Mouse (Mus musculus): ENCODE results near the gene Igsf9. TPM values are rescaled to one million over a fixed set of nuclear protein-coding genes. Genes with fewer than 3 reads are reported as not detected.
A peak's percentile ranks its signal among the peaks of the same experiment; 100 is the strongest.

Gene Igsf9
- polyA plus RNA-seq, 1 experiment from 2014 or later: 13.8 TPM

- H3K9ac ChIP-seq (ENCODE audit: low read depth, low read length): no peak overlapping the region
- no peak overlapping the region for H3K27ac ChIP-seq (ENCODE audit: low read depth, low read length)
- peaks cover 17% of the 10 kb centered on the region for H3K36me3 ChIP-seq (ENCODE audit: control insufficient read depth, insufficient read depth, low read length)
- no peaks in the 10 kb centered on the region for H3K9me3 ChIP-seq (ENCODE audit: control insufficient read depth, low read length)
- no peak for DNase-seq (ENCODE audit: low spot score)
- peaks cover 47% of the 10 kb centered on the region for H3K4me1 ChIP-seq (replicated peaks; ENCODE audit: control insufficient read depth, insufficient read depth, low read length)
- H3K4me2 ChIP-seq: no peak overlapping the region
- 79% methylated on average over 8 of the region's 8 CpGs for WGBS
- no peaks in the 10 kb centered on the region for H3K27me3 ChIP-seq (replicated peaks; ENCODE audit: control insufficient read depth, insufficient read depth, low read length)
- no peak overlapping the region for H3K4me3 ChIP-seq (ENCODE audit: low read depth, low read length)
- ATAC-seq (replicated peaks; ENCODE audit: low FRiP score): no peak
Measured at GRCm38 (mm10) chr1:172504756-172505155, 23.2 kb downstream of the Igsf9 start.

DNA sequence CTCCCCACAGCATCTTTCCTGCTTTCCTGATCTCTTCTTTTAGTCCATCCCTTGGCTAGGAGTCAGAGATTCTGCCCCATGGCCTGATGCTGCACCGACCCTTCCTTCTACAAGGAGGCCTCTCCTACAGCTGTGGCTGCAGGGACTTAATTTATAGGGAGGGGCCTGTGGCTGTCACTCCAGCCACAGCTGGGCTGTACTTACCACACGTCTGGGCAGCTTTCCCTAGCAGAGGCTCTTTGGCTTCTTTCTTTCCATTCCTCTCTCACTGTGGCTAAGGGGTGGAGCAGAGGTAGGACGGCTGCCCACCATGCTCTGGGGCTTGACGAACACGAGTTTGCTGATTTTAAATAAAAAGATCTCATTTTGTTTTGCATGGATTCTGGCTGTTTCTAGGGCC is 25.4 kb downstream of the Igsf9 start:
- DNase-seq (ENCODE audit: low spot score) (no peak), ATAC-seq (replicated peaks; ENCODE audit: low FRiP score) (no peak)
- Histone ChIP-seq H3K4me3 (ENCODE audit: low read depth, low read length) (no peak overlapping the region), H3K27me3 (replicated peaks; ENCODE audit: control insufficient read depth, insufficient read depth, low read length) (no peaks in the 10 kb centered on the region), H3K4me1 (replicated peaks; ENCODE audit: control insufficient read depth, insufficient read depth, low read length) (peaks cover 44% of the 10 kb centered on the region), H3K4me2 (no peak overlapping the region), H3K36me3 (ENCODE audit: control insufficient read depth, insufficient read depth, low read length) (peaks cover 17% of the 10 kb centered on the region), H3K9me3 (ENCODE audit: control insufficient read depth, low read length) (no peaks in the 10 kb centered on the region), H3K9ac (ENCODE audit: low read depth, low read length) (no peak overlapping the region), H3K27ac (ENCODE audit: low read depth, low read length) (no peak overlapping the region)
- 65% methylated on average over 5 of the region's 5 CpGs for WGBS

- no peak overlapping the region for H3K27ac ChIP-seq (ENCODE audit: low read depth, low read length)
- DNase-seq (ENCODE audit: low spot score) (no peak), ATAC-seq (replicated peaks; ENCODE audit: low FRiP score) (0 out of 2 replicates have a peak, but pooled peaks have one; percentile 1)
- 85% methylated on average over 3 of the region's 3 CpGs for WGBS
- H3K36me3 ChIP-seq (ENCODE audit: control insufficient read depth, insufficient read depth, low read length): peaks cover 17% of the 10 kb centered on the region
- H3K4me2 ChIP-seq: no peak overlapping the region
- no peak overlapping the region for H3K9ac ChIP-seq (ENCODE audit: low read depth, low read length)
- H3K4me3 ChIP-seq (ENCODE audit: low read depth, low read length): no peak overlapping the region
- no peaks in the 10 kb centered on the region for H3K9me3 ChIP-seq (ENCODE audit: control insufficient read depth, low read length)
- no peaks in the 10 kb centered on the region for H3K27me3 ChIP-seq (replicated peaks; ENCODE audit: control insufficient read depth, insufficient read depth, low read length)
- peaks cover 39% of the 10 kb centered on the region for H3K4me1 ChIP-seq (replicated peaks; ENCODE audit: control insufficient read depth, insufficient read depth, low read length)
Measured at GRCm38 (mm10) chr1:172507701-172508100, 26.1 kb downstream of the Igsf9 start.

DNA sequence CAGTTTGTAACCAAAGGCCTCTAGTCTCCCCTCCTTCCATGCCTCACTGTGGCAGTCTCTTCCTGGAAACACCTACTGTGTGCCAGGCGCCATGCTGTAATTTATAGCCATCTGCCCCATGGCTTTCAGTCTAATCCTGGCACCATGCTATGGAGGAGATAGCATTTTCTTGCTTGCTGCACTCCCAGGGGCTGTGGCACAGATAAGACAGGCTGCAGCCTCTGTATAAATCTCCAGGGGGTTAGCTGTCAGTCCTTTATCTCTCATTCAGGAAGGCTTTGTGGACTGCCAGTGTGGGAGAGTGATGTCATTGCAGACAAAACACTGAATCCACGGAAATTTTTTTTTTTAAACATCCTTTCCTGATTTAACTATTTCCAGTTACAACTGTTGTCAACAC is 26.6 kb downstream of the Igsf9 start:
- no peak overlapping the region for H3K27ac ChIP-seq (ENCODE audit: low read depth, low read length)
- no peaks in the 10 kb centered on the region for H3K27me3 ChIP-seq (replicated peaks; ENCODE audit: control insufficient read depth, insufficient read depth, low read length)
- H3K9me3 ChIP-seq (ENCODE audit: control insufficient read depth, low read length): no peaks in the 10 kb centered on the region
- H3K9ac ChIP-seq (ENCODE audit: low read depth, low read length): no peak overlapping the region
- 32% methylated on average over 2 of the region's 2 CpGs for WGBS
- peaks cover 39% of the 10 kb centered on the region for H3K4me1 ChIP-seq (replicated peaks; ENCODE audit: control insufficient read depth, insufficient read depth, low read length)
- DNase-seq (ENCODE audit: low spot score) (no peak), ATAC-seq (replicated peaks; ENCODE audit: low FRiP score) (peak; percentile 39)
- no peak overlapping the region for H3K4me3 ChIP-seq (ENCODE audit: low read depth, low read length)
- H3K36me3 ChIP-seq (ENCODE audit: control insufficient read depth, insufficient read depth, low read length): peaks cover 17% of the 10 kb centered on the region
- no peak overlapping the region for H3K4me2 ChIP-seq

GRCm38 (mm10) chr1:172509235-172509634 is 27.6 kb downstream of the Igsf9 start:
- Histone ChIP-seq H3K4me2 (no peak overlapping the region), H3K9me3 (ENCODE audit: control insufficient read depth, low read length) (no peaks in the 10 kb centered on the region), H3K36me3 (ENCODE audit: control insufficient read depth, insufficient read depth, low read length) (peaks cover 17% of the 10 kb centered on the region), H3K27me3 (replicated peaks; ENCODE audit: control insufficient read depth, insufficient read depth, low read length) (no peaks in the 10 kb centered on the region), H3K4me3 (ENCODE audit: low read depth, low read length) (no peak overlapping the region), H3K27ac (ENCODE audit: low read depth, low read length) (no peak overlapping the region), H3K4me1 (replicated peaks; ENCODE audit: control insufficient read depth, insufficient read depth, low read length) (peaks cover 41% of the 10 kb centered on the region), H3K9ac (ENCODE audit: low read depth, low read length) (no peak overlapping the region)
- DNase-seq (ENCODE audit: low spot score) (no peak), ATAC-seq (replicated peaks; ENCODE audit: low FRiP score) (no peak)
- 77% methylated on average over 5 of the region's 5 CpGs for WGBS

- 45% methylated on average over 8 of the region's 8 CpGs for WGBS
- no peak overlapping the region for H3K27ac ChIP-seq (ENCODE audit: low read depth, low read length)
- H3K9me3 ChIP-seq (ENCODE audit: control insufficient read depth, low read length): no peaks in the 10 kb centered on the region
- DNase-seq (ENCODE audit: low spot score): no peak
- no peak overlapping the region for H3K9ac ChIP-seq (ENCODE audit: low read depth, low read length)
- peaks cover 17% of the 10 kb centered on the region for H3K36me3 ChIP-seq (ENCODE audit: control insufficient read depth, insufficient read depth, low read length)
- ATAC-seq (replicated peaks; ENCODE audit: low FRiP score): no peak
- no peak overlapping the region for H3K4me3 ChIP-seq (ENCODE audit: low read depth, low read length)
- H3K4me2 ChIP-seq: peak overlapping the region; percentile 5; the same call in 1 of the 2 replicates
- H3K4me1 ChIP-seq (replicated peaks; ENCODE audit: control insufficient read depth, insufficient read depth, low read length): peaks cover 37% of the 10 kb centered on the region
- H3K27me3 ChIP-seq (replicated peaks; ENCODE audit: control insufficient read depth, insufficient read depth, low read length): no peaks in the 10 kb centered on the region
Measured at GRCm38 (mm10) chr1:172509983-172510382, 28.4 kb downstream of the Igsf9 start.

DNA sequence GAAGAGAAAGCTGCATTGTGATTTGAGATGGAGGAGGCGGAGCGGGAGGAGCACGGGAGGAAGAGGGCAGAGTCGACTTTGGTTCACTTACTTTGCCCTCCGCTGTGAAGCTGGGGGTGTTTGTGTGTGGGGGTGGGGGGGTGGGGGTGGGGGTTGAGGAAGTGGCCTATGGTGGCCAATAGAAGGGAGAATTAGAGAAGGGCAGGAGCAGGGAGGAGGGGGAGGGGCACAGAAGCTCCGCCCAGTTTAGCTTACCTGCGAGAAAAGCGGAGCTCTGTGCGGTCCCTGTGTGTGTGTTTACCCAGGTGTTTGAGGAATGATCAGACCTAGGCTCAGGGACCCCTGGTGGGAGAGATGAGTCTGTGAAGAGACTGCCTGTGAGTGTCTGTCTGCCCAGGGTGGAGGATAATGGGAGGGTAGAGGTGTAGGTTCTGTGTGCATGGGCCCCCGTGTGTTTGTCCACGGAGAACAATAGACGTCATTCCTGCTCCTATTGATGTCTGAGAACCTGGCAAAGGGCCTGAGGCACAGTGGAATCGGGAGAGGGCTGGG is 28.9 kb downstream of the Igsf9 start:
- Histone ChIP-seq H3K9me3 (ENCODE audit: control insufficient read depth, low read length) (no peaks in the 10 kb centered on the region), H3K4me2 (peak overlapping the region; percentile 12; the same call in 1 of the 2 replicates), H3K4me1 (replicated peaks; ENCODE audit: control insufficient read depth, insufficient read depth, low read length) (peaks cover 41% of the 10 kb centered on the region), H3K27ac (ENCODE audit: low read depth, low read length) (no peak overlapping the region), H3K36me3 (ENCODE audit: control insufficient read depth, insufficient read depth, low read length) (peaks cover 16% of the 10 kb centered on the region), H3K4me3 (ENCODE audit: low read depth, low read length) (no peak overlapping the region), H3K9ac (ENCODE audit: low read depth, low read length) (no peak overlapping the region), H3K27me3 (replicated peaks; ENCODE audit: control insufficient read depth, insufficient read depth, low read length) (no peaks in the 10 kb centered on the region)
- WGBS: 43% methylated on average over 13 of the region's 13 CpGs
- no peak for DNase-seq (ENCODE audit: low spot score)
- ATAC-seq (replicated peaks; ENCODE audit: low FRiP score): no peak

DNA sequence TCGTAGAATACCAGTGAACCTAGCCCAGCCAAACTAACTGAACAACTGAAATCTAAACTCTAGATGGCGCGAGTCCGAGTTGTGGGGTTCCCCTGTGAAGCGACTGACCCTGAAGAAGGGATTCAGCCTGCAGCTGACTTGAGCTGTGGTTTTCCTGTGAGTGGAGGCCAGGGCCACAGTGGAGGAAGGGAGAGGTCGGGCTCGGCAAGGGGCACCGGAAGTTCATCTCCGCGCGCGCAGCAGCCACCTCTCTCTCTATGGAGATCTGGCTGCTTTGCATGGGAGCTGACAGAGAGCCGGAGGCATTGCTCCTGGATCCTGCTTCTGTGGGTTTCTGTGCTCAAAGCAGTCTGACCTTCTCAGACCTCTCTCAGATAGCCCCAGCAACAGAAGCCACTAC is 31.4 kb downstream of the Igsf9 start:
- Histone ChIP-seq H3K4me3 (ENCODE audit: low read depth, low read length) (peak overlapping the region; percentile 31), H3K36me3 (ENCODE audit: control insufficient read depth, insufficient read depth, low read length) (no peaks in the 10 kb centered on the region; the same call in 1 of the 2 replicates), H3K9me3 (ENCODE audit: control insufficient read depth, low read length) (peaks cover 3% of the 10 kb centered on the region), H3K4me1 (replicated peaks; ENCODE audit: control insufficient read depth, insufficient read depth, low read length) (peaks cover 34% of the 10 kb centered on the region), H3K27me3 (replicated peaks; ENCODE audit: control insufficient read depth, insufficient read depth, low read length) (no peaks in the 10 kb centered on the region), H3K4me2 (peak overlapping the region; percentile 64), H3K9ac (ENCODE audit: low read depth, low read length) (peak overlapping the region; percentile 50; the same call in 1 of the 2 replicates), H3K27ac (ENCODE audit: low read depth, low read length) (peak overlapping the region; percentile 86)
- ATAC-seq (replicated peaks; ENCODE audit: low FRiP score) (peak; percentile 52), DNase-seq (ENCODE audit: low spot score) (peak; percentile 52)
- WGBS: 12% methylated on average over 13 of the region's 13 CpGs

DNA sequence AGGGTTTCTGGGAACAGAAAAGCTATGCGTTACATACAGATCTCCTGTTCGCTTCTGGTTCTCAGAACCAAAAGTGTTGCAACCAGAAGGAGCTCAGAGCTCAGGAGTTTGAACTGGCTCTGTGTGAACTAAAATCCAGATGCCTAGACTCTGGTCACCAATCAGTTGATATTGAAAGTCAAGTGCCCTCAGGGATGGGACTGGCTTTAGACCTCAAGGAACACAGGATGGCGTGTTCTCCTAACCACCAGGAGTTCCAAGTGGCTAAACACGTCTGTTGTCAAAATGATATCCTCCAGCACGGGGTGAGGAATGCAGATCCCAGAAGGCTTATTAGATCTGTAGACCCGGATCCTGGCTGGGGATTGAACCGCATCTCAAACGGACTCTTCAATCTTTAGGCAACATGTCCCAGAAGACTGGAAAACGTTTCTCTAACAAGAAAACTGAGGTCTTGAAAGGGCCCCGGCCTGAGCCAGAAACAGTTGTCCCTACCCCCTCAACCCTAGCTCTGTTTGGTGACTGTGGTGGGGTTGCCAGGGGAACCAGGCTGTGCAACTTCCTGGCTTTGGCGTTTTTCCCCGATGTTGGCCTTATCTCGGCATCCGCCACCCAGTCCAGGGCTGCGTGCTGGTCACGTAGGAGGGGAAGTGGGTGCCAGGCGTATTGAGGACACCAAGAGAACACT is 32.1 kb downstream of the Igsf9 start:
- Histone ChIP-seq H3K9ac (ENCODE audit: low read depth, low read length) (peak overlapping the region; percentile 50; the same call in 1 of the 2 replicates), H3K4me2 (peak overlapping the region; percentile 64), H3K36me3 (ENCODE audit: control insufficient read depth, insufficient read depth, low read length) (no peaks in the 10 kb centered on the region), H3K9me3 (ENCODE audit: control insufficient read depth, low read length) (peaks cover 4% of the 10 kb centered on the region), H3K27ac (ENCODE audit: low read depth, low read length) (peak overlapping the region; percentile 86), H3K4me1 (replicated peaks; ENCODE audit: control insufficient read depth, insufficient read depth, low read length) (peaks cover 30% of the 10 kb centered on the region), H3K27me3 (replicated peaks; ENCODE audit: control insufficient read depth, insufficient read depth, low read length) (no peaks in the 10 kb centered on the region), H3K4me3 (ENCODE audit: low read depth, low read length) (peak overlapping the region; percentile 31)
- WGBS: 28% methylated on average over 17 of the region's 17 CpGs
- peak; percentile 70 for DNase-seq (ENCODE audit: low spot score)
- peak; percentile 72 for ATAC-seq (replicated peaks; ENCODE audit: low FRiP score)
